Mouse (Mus musculus) left cerebral cortex, postnatal 14 days (tissue): Measurements from ENCODE around the gene Per1. TPM values are rescaled to one million over a fixed set of nuclear protein-coding genes. Genes with fewer than 3 reads are reported as not detected.

Experiments used
- DNase-seq, 2 experiments: peaks; one replicate each; pipeline ENCODE4 v3.0.0; 2021 to 2022; ENCODE audit warnings: low spot score in 2 of 2, mixed read lengths in 1 of 2
- intact Hi-C: fragments of 180-260 bp; cut with DNase I; formaldehyde crosslinking; loops from one replicate; pipeline ENCODE4 v1.15.1; 2025
- total RNA-seq, 2 experiments: library from RNA; stranded (reverse); gene quantifications; 2 replicates each; pipeline ENCODE4 v1.2.3; 2021

Gene Per1
- total RNA-seq, 2 experiments from 2014 or later, result 90.4 to 112 TPM

GRCm38 (mm10) chr11:69095511-69096231, 654 bp downstream of the Per1 start:
- no peak for DNase-seq
- intact Hi-C loops, result loop anchor here (5.0 kb wide), 1 partner anchor 322 kb away; no protein-coding TSS in a partner anchor

GRCm38 (mm10) chr11:69096360-69096986, 1.5 kb downstream of the Per1 start:
- intact Hi-C loops, result loop anchor here (5.0 kb wide), 1 partner anchor 321 kb away; no protein-coding TSS in a partner anchor
- no peak for DNase-seq

DNA sequence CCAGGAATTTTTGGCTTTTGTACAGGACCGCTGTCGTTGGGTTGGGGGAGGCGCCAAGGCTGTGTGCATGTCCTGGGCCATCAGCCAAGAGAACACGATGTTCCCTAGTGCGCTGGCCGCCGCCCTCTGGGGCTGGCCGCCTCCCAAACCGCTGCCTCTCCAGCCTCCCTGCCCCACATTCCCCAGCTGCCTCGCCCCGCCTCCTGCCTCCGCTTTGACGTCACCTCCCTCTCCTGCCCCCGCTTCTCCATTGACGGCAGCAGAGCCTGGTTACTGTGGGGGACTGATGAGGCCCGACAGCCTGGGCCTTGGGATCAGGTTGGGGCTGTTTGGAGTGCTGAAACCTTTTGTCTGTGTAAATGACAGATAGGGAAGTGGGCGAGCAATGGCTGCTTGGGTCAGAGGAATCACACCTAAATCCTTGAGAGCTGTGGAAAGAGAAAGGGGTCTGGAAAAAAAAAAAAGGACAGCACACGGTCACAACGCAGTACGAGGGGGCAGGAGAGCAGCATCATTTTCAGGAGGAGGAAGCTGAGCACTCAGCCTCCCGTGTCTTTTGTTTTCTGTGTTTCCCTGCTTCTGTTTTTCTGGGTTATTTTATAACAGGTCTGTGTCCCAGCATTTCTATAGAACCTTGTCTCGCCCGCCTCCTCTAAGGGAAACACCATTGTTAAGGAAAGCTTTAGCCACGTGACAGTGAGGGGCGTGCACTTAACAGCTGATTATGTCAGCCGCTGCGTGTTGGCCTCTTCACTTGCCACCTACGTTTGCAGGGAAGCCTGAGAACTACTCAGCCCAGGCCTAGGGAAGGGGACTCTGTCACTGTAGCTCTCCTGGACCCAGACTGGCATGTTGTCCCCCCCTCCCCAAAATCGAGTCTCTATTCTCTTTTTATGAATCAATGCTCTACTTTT, 2.2 kb downstream of the Per1 start:
- peak; percentile 97 to 100 for DNase-seq
- intact Hi-C loops, result loop anchor here (5.0 kb wide), 1 partner anchor 320 kb away; no protein-coding TSS in a partner anchor

DNA sequence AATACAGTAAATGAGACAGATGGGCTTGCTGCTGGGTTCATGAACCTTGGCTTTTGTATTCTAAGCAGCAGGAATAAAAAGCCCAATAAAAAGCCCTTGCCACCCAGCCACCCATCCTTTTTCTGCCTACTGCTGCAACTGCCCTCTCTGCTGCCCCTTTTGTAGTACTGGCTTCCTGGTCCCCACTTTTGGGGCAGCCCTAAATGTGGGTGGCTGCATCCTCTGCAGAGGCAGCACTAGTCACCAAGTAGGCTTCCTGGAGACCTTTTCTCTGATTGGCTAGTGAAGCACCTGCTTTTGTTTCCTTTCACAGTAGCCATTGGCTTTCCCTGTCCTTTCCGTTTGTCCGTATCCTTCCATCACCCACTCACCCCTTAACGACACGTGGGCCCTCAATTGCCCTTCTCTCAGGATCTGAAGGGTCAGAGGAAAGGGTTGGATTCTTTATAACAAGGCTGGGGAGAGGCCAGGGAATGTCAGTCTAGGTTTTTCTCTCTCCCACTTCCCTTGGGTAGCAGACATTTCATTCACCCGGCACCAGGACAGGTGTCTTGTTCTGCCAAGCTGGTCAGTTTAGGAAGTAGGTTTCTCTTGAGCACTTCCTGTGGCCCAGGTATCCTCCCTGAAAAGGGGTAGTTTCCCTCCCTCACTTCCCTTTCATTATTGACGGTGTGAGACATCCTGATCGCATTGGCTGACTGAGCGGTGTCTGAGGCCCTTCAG, 3.2 kb downstream of the Per1 start:
- no peak for DNase-seq
- intact Hi-C loops, result loop anchor here (5.0 kb wide), 1 partner anchor 319 kb away; no protein-coding TSS in a partner anchor

DNA sequence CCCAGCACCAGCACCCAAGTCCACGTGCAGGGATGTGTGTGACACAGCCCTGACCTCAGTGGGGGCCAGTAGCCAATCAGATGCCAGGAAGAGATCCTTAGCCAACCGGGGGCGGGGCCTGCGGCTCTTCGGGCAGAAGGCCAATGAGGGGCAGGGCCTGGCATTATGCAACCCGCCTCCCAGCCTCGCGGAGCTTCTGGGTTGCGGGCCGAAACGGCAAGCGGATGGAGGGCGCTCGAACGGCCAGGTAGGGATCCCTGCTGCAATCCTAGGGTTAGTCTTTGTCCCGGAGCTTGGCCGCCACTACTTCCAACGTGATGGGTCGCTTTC, 3.7 kb downstream of the Per1 start:
- DNase-seq, result peak; percentile 95 to 98

GRCm38 (mm10) chr11:69099177-69099914, 4.3 kb downstream of the Per1 start:
- peak; percentile 79 to 81 for DNase-seq
- intact Hi-C loops, result loop anchor here (5.0 kb wide), 1 partner anchor 318 kb away; no protein-coding TSS in a partner anchor

More for the DNA sequence above, 3.7 kb downstream of the Per1 start:
- intact Hi-C loops, result loop anchor here (5.0 kb wide), 1 partner anchor 319 kb away; no protein-coding TSS in a partner anchor

GRCm38 (mm10) chr11:69099915-69100345, 4.9 kb downstream of the Per1 start:
- intact Hi-C loops, result loop anchor here (1.0 to 5.0 kb wide), 2 partner anchors 10 to 317 kb away; no protein-coding TSS in a partner anchor

DNA sequence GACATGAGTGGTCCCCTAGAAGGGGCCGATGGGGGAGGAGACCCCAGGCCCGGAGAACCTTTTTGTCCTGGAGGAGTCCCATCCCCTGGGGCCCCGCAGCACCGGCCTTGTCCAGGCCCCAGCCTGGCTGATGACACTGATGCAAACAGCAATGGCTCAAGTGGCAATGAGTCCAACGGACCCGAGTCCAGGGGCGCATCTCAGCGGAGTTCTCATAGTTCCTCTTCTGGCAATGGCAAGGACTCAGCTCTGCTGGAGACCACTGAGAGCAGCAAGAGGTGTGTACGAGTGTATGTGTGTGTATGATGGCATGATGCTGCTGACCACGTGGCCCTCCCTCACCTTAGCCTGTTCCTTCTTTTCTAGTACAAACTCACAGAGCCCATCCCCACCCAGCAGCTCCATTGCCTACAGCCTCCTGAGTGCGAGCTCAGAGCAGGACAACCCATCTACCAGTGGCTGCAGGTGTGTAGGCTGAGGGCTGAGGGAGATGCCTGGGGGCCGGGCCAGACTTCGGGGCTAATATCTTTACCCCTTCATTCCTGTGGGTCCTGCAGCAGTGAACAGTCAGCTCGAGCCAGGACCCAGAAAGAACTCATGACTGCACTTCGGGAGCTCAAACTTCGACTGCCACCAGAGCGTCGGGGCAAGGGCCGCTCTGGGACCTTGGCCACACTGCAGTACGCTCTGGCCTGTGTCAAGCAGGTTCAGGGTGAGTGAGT, 5.8 kb downstream of the Per1 start:
- intact Hi-C loops, result loop anchor here (1.0 kb wide), 1 partner anchor 10 kb away; no protein-coding TSS in a partner anchor
- no peak for DNase-seq

More at GRCm38 (mm10) chr11:69099915-69100345, 4.9 kb downstream of the Per1 start:
- DNase-seq, result peak; percentile 89 to 95

- no peak for DNase-seq
- intact Hi-C loops, result no loop called here
Measured at GRCm38 (mm10) chr11:69101604-69102402, 6.8 kb downstream of the Per1 start.

DNA sequence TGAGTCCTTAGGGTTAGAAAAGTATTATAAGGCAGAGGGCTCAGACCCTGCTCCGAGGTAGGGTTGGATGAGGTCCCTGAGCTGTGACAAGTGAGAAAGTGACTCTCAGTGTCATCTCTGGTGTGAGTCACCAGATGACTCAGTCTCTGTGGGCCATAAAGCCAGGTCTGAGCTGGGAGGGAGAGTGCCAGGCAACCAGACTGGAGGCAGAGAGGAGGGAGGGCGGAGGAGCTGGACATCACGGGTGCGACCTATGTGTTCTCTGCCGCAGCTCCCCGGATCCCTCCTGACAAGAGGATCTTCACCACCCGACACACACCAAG, 7.3 kb downstream of the Per1 start:
- intact Hi-C loops, result no loop called here
- DNase-seq, result no peak

- no peak for DNase-seq
- intact Hi-C loops, result no loop called here
Measured at GRCm38 (mm10) chr11:69103121-69103520, 8.1 kb downstream of the Per1 start.

GRCm38 (mm10) chr11:69103531-69104435, 8.8 kb downstream of the Per1 start:
- intact Hi-C loops, result no loop called here
- DNase-seq, result no peak

DNA sequence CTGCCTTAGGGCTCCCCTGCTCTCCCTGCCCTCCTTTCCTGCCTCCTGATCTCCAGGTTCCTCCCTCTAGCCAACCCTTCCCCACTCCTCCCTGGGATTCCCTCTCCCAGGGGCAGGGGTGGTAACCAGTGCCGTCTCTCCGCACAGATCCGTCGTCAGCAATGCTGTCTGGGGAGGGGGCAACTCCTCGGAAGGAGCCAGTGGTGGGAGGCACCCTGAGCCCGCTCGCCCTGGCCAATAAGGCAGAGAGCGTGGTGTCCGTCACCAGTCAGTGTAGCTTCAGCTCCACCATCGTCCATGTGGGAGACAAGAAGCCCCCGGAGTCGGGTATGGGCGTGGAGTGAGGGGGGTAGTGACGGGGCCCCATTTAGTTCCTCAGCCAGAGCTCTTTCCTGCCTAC, 9.5 kb downstream of the Per1 start:
- intact Hi-C loops, result no loop called here
- peak in 1 of 2 experiments; percentile 1 for DNase-seq

GRCm38 (mm10) chr11:69105227-69105626, 10.2 kb downstream of the Per1 start:
- intact Hi-C loops, result no loop called here
- no peak for DNase-seq

DNA sequence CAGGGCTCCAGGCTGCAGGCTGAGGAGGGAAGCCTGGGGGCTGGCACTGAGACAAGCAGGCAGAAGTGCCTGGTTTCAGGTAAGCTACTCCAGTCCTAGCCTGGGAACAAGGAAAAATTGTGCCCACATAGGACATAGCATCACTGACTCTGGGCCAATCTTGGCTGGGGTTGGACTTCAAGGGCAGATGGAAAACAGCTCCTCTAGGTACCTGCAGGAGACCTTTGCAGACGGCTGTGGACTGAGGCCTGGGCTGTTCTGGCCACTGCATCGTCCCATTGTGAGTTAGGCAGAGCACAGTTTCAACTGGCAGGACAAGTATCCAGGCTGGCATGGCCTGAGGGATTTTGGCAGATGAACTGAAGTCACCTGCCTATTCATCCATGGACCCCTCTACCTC, 10.8 kb downstream of the Per1 start:
- intact Hi-C loops, result no loop called here
- no peak for DNase-seq

DNA sequence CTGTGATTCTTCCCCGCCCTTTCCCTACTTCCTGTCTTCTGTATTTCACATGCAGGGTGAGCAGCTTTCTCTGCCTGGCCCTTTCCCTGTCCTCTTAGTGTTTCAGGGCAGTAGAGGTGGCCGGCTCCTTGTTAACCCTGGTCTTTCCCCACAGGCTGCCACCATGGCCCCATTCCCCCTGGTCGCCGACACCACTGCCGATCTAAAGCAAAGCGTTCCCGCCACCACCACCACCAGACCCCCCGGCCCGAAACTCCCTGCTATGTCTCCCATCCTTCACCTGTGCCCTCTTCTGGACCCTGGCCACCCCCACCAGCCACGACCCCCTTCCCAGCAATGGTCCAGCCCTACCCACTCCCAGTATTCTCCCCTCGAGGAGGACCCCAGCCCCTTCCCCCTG, 11.3 kb downstream of the Per1 start:
- intact Hi-C loops, result no loop called here
- DNase-seq, result no peak
